Mouse (Mus musculus) olfactory bulb, adult 2 months (tissue): ENCODE measurements around the gene Lage3. TPM values are rescaled to one million over a fixed set of nuclear protein-coding genes. Genes with fewer than 3 reads are reported as not detected.
"Not testable (repeated sequence)": the region's sequence is repeated elsewhere in the genome, so short reads cannot be mapped to it uniquely, and the experiment has no call there.

Experiments
- H3K27ac ChIP-seq: fragments of 200-500 bp; 2 replicates; pipeline ENCODE4 v1.5.1; 2012; ENCODE audit warnings: low read depth, low read length; ENCODE audit not compliant: insufficient read depth
- H3K4me1 ChIP-seq: fragments of 200-500 bp; 2 replicates; pipeline ENCODE4 v1.6.1; 2012; ENCODE audit warnings: low read length; ENCODE audit not compliant: control insufficient read depth, insufficient read depth
- H3K4me3 ChIP-seq: fragments of 200-500 bp; 2 replicates; pipeline ENCODE4 v1.5.1; 2012; ENCODE audit warnings: mild to moderate bottlenecking, low read depth, low read length, moderate library complexity; ENCODE audit not compliant: insufficient read depth
- CTCF ChIP-seq: fragments of 200-500 bp; IDR thresholded peaks from 2 replicates; pipeline ENCODE4 v1.5.1; 2012; ENCODE audit warnings: low read depth, mild to moderate bottlenecking, low read length, moderate library complexity; ENCODE audit not compliant: insufficient read depth
- POLR2A ChIP-seq: fragments of 200-500 bp; IDR thresholded peaks from 2 replicates; pipeline ENCODE4 v1.6.1; 2012; ENCODE audit warnings: mild to moderate bottlenecking, low read depth, low read length, moderate library complexity; ENCODE audit not compliant: insufficient read depth
- WGBS: fragments of 180-500 bp; shearing (Covaris S2); methylation state at CpG from one replicate; pipeline ENCODE4 v1.1.7; 2018; 5-methylcytosine and 5-hydroxymethylcytosine counted together
- polyA plus RNA-seq: library from polyadenylated mRNA; stranded (reverse); fragments of >200 nt; gene quantifications from 2 replicates; pipeline ENCODE4 v1.2.4, GENCODE M21; 2012; ENCODE audit warnings: low replicate concordance; ENCODE audit not compliant: missing spikeins, insufficient read depth, insufficient read length

Lage3 gene
- polyA plus RNA-seq, 1 experiment = not detected

- Histone ChIP-seq H3K4me3 (no peak overlapping the region), H3K4me1 (no peaks in the 10 kb centered on the region), H3K27ac (no peak overlapping the region)
- TF ChIP-seq CTCF (no peak), POLR2A (no peak)
- WGBS = 52% methylated on average over 11 of the region's 11 CpGs
Measured at GRCm38 (mm10) chrX:74359171-74359570, 5.8 kb upstream of the Lage3 start.

- not testable (repeated sequence) for H3K27ac ChIP-seq, H3K4me1 ChIP-seq, H3K4me3 ChIP-seq
- 90% methylated on average over 3 of the region's 3 CpGs for WGBS
Measured at GRCm38 (mm10) chrX:74357069-74357468, 3.7 kb upstream of the Lage3 start.

- TF ChIP-seq POLR2A = no peak
- Histone ChIP-seq H3K27ac (peak overlapping the region; percentile 73), H3K4me3 (peak overlapping the region; percentile 58), H3K4me1 (no peaks in the 10 kb centered on the region)
- WGBS = 23% methylated on average over 13 of the region's 13 CpGs
Measured at GRCm38 (mm10) chrX:74352645-74353466, 562 bp downstream of the Lage3 start.

GRCm38 (mm10) chrX:74330166-74330930, 23.1 kb downstream of the Lage3 start:
- H3K4me3 ChIP-seq = peak overlapping the region; percentile 59; the same call in 1 of the 2 replicates

GRCm38 (mm10) chrX:74329215-74329671, 24.2 kb downstream of the Lage3 start:
- 0 out of 2 replicates have a peak overlapping the region, but pooled peaks have one; percentile 10 for H3K27ac ChIP-seq
- peaks cover 22% of the 10 kb centered on the region for H3K4me1 ChIP-seq
- H3K4me3 ChIP-seq = peak overlapping the region; percentile 59
- TF ChIP-seq POLR2A = no peak
- TF ChIP-seq CTCF = no peak
- WGBS = 27% methylated on average over 10 of the region's 10 CpGs

More at GRCm38 (mm10) chrX:74330166-74330930, 23.1 kb downstream of the Lage3 start:
- TF ChIP-seq CTCF (no peak), POLR2A (no peak)
- Histone ChIP-seq H3K27ac (no peak overlapping the region), H3K4me1 (peaks cover 22% of the 10 kb centered on the region)
- WGBS = 37% methylated on average over 2 of the region's 2 CpGs

- peaks cover 22% of the 10 kb centered on the region for H3K4me1 ChIP-seq
- TF ChIP-seq CTCF = no peak
- TF ChIP-seq POLR2A = peak; percentile 57
- 8% methylated on average over 28 of the region's 30 CpGs for WGBS
- peak within 1 kb of the TSS; percentile 59 for H3K4me3 ChIP-seq
- H3K27ac ChIP-seq = 0 out of 2 replicates have a peak within 1 kb of the TSS, but pooled peaks have one; percentile 10
Measured at GRCm38 (mm10) chrX:74328725-74329161, 24.7 kb downstream of the Lage3 start, which contains the start of gene Plxna3. Plxna3 (plus strand) TSS chrX:74329066.

GRCm38 (mm10) chrX:74312540-74313464, 40.6 kb downstream of the Lage3 start, which contains the start of gene Fam50a:
Fam50a (plus strand) TSS chrX:74313033.
- Histone ChIP-seq H3K4me3 (peak within 1 kb of the TSS; percentile 92), H3K4me1 (peaks cover 7% of the 10 kb centered on the region; the same call in 1 of the 2 replicates), H3K27ac (peak within 1 kb of the TSS; percentile 92)
- TF ChIP-seq POLR2A = peak; percentile 53; the same call in 1 of the 2 replicates
- TF ChIP-seq CTCF = no peak
- 22% methylated on average over 59 of the region's 59 CpGs for WGBS
